Mouse (Mus musculus) heart, postnatal 10 days (tissue): ENCODE results near the gene Alpk3. TPM values are rescaled to one million over a fixed set of nuclear protein-coding genes. Genes with fewer than 3 reads are reported as not detected.
A peak's percentile ranks its signal among the peaks of the same experiment; 100 is the strongest.

ENCODE experiments used
- DNase-seq, 2 experiments: peaks; one replicate each; pipeline ENCODE4 v3.0.0; 2021
- intact Hi-C: fragments of 180-260 bp; cut with DNase I; formaldehyde crosslinking; loops from one replicate; pipeline ENCODE4 v1.15.1; 2025
- total RNA-seq, 2 experiments: library from RNA; stranded (reverse); gene quantifications; 2 replicates each; pipeline ENCODE4 v1.2.3; 2021

Gene Alpk3
- total RNA-seq, 2 experiments from 2014 or later: 85.0 to 90.5 TPM

GRCm38 (mm10) chr7:81072463-81072862 is 15.1 kb downstream of the Alpk3 start:
- DNase-seq: peak; percentile 83 to 87
- intact Hi-C loops: loop anchor here (5.0 kb wide), 1 partner anchor 80 kb away; no protein-coding TSS in a partner anchor

GRCm38 (mm10) chr7:81073273-81073672 is 15.9 kb downstream of the Alpk3 start:
- DNase-seq: no peak
- intact Hi-C loops: loop anchor here (5.0 kb wide), 1 partner anchor 79 kb away; no protein-coding TSS in a partner anchor

GRCm38 (mm10) chr7:81074546-81074945 is 17.1 kb downstream of the Alpk3 start:
- DNase-seq: no peak
- intact Hi-C loops: loop anchor here (5.0 kb wide), 1 partner anchor 78 kb away; no protein-coding TSS in a partner anchor

GRCm38 (mm10) chr7:81075299-81075698 is 17.9 kb downstream of the Alpk3 start:
- intact Hi-C loops: no loop called here
- DNase-seq: no peak

GRCm38 (mm10) chr7:81075732-81076131 is 18.3 kb downstream of the Alpk3 start:
- intact Hi-C loops: no loop called here
- no peak for DNase-seq

- peak; percentile 77 to 86 for DNase-seq
- intact Hi-C loops: no loop called here
Measured at GRCm38 (mm10) chr7:81077009-81077408, 19.6 kb downstream of the Alpk3 start.

GRCm38 (mm10) chr7:81078740-81079139 is 21.3 kb downstream of the Alpk3 start:
- DNase-seq: peak; percentile 68 to 82

GRCm38 (mm10) chr7:81093420-81093965 is 36.1 kb downstream of the Alpk3 start:
- intact Hi-C loops: no loop called here
- DNase-seq: no peak

More at GRCm38 (mm10) chr7:81078740-81079139, 21.3 kb downstream of the Alpk3 start:
- intact Hi-C loops: no loop called here

GRCm38 (mm10) chr7:81094104-81094757 is 36.8 kb downstream of the Alpk3 start:
- intact Hi-C loops: no loop called here
- no peak for DNase-seq

- intact Hi-C loops: no loop called here
Measured at GRCm38 (mm10) chr7:81100341-81100740, 42.9 kb downstream of the Alpk3 start.

GRCm38 (mm10) chr7:81102854-81103253 is 45.5 kb downstream of the Alpk3 start:
- no peak for DNase-seq
- intact Hi-C loops: no loop called here

More at GRCm38 (mm10) chr7:81100341-81100740, 42.9 kb downstream of the Alpk3 start:
- DNase-seq: no peak

GRCm38 (mm10) chr7:81105525-81105924 is 48.1 kb downstream of the Alpk3 start:
- no peak for DNase-seq
- intact Hi-C loops: no loop called here

GRCm38 (mm10) chr7:81108226-81108625 is 50.8 kb downstream of the Alpk3 start:
- no peak for DNase-seq
- intact Hi-C loops: no loop called here

GRCm38 (mm10) chr7:81109717-81110651 is 52.6 kb downstream of the Alpk3 start:
- DNase-seq: peak; percentile 86 to 89
- intact Hi-C loops: no loop called here

- DNase-seq: no peak
- intact Hi-C loops: no loop called here
Measured at GRCm38 (mm10) chr7:81110791-81111190, 53.4 kb downstream of the Alpk3 start.

GRCm38 (mm10) chr7:81111729-81112128 is 54.3 kb downstream of the Alpk3 start:
- DNase-seq: no peak
- intact Hi-C loops: no loop called here

GRCm38 (mm10) chr7:81112686-81113360 is 55.4 kb downstream of the Alpk3 start:
- intact Hi-C loops: no loop called here

GRCm38 (mm10) chr7:81114555-81114954 is 57.2 kb downstream of the Alpk3 start, which contains the start of gene Slc28a1:
TSS of gene Slc28a1 (plus strand) at chr7:81114799.
- DNase-seq: peak in 1 of 2 experiments; percentile 50
- intact Hi-C loops: no loop called here

More at GRCm38 (mm10) chr7:81112686-81113360, 55.4 kb downstream of the Alpk3 start:
- DNase-seq: peak; percentile 52 to 54

- DNase-seq: no peak
Measured at GRCm38 (mm10) chr7:81121099-81121498, 63.7 kb downstream of the Alpk3 start.

GRCm38 (mm10) chr7:81122808-81123207 is 65.4 kb downstream of the Alpk3 start:
- DNase-seq: no peak
- intact Hi-C loops: no loop called here

More at GRCm38 (mm10) chr7:81121099-81121498, 63.7 kb downstream of the Alpk3 start:
- intact Hi-C loops: no loop called here
